Mouse (Mus musculus) R1 (cell line): Measurements from ENCODE around the gene Sema5a.

Experiments
- DNase-seq: peaks from one replicate; pipeline ENCODE4 v3.0.0-alpha.2; 2018; ENCODE audit warnings: low read depth, low spot score

Gene Sema5a

DNA sequence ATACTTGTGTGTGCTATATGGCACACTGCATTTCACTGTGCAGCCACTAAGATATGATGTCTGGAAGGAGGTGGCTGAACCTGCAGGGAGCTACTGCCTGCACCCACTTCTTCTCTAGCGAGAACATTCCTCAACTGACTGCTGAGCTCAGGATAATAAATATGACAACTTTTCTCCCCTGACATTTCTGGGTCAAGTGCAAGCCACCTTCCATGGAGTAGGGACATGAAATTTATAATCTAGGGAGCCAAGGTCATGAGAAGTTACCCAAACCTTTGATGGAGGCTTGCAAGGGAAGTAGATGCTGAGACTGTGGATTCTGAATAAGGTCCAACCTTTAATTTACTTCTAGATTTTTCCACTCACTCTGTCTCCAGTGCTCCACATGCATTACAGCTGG lies 298.1 kb downstream of the Sema5a start:
- no peak for DNase-seq

DNA sequence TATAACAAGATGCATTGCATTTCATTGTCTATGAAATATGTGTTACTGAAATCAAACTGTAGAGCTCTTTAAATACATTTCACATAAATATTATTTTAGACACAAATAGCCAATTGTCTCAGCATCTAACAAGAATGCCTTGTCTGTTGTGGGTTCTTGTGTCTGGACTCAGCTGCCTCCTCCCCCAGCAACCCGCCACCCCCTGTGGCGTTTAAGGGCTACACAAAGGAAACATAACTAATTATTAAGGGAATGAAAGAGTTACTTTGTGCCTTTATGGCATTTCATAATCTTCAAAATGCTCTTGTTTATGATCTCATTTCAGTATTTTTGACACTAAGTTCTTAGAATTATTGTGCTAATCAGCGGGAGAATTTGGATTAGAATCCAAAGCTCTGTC lies 298.6 kb downstream of the Sema5a start:
- DNase-seq, result no peak

DNA sequence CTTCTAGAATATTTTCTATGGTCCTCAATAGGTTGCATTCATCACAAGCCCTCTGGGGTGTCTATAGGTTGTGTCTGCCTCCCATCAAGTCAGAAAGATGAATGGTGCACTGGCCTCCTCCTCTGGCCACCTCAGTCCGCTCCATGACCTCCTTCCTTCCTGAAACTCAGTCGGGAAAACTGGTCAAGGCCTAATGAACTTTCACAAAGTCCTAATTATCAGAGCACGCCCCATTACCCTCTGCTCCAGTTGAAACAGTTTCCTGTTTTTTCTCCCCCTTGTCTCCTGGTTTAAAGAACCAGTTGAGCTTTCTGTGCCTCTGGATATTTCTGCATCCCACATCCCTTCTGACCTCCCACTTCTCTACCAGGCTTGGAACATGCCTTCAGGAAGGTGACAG lies 300.8 kb downstream of the Sema5a start:
- no peak for DNase-seq

DNA sequence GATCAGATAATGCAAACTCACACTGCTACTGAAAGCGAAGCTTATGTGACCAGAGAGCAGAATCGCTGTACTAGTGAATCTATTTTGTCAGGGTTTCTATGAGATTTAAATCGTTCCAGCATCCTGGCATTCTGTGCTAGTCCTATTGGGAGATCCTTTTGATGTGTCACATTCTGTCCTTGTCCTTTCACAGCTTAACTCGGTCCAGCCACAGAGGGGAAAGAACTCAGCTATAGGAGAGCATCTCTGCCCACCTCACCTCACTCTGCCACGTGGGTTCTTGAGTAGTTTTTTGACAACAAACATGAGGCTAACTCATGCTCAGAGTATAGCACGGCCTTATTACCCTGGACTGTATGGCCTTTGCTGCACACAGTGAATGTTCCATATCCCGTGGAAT lies 302.1 kb downstream of the Sema5a start:
- DNase-seq, result no peak

DNA sequence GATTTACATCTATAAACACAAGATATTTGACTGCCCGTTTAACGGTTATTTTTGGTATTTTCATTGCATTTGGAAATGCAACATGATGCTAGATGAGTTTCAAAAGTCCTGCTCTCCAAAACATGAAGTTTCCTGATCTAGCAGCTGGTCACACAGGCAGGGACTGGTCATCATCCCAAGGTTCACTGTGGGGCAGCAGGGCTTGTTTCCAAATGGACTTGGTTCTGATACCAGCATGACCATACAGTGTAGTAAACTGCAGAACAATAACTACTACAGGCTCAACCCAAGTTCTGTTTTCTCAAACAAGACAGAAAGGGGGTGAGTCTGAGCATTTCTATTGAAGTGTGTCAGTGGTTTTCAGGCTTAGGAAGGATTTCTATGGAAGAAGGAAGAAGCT lies 314.3 kb downstream of the Sema5a start:
- no peak for DNase-seq

DNA sequence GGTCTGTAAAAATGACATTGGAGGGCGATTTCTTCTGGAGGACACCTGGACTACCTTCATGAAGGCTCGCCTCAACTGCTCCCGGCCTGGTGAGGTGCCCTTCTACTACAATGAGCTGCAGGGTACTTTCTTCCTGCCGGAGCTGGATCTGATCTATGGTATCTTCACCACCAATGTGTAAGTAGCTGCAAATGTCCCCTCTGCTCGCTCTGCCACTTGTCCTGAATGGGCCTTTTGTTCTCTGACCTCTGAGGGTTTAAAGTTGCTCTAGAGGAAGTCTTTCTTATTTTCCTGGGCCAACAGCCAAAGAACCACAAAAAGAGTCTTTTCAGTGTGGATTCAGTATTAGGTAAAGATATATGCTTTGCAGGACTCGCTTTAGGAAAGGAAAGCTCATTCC lies 318.0 kb downstream of the Sema5a start:
- DNase-seq, result no peak

DNA sequence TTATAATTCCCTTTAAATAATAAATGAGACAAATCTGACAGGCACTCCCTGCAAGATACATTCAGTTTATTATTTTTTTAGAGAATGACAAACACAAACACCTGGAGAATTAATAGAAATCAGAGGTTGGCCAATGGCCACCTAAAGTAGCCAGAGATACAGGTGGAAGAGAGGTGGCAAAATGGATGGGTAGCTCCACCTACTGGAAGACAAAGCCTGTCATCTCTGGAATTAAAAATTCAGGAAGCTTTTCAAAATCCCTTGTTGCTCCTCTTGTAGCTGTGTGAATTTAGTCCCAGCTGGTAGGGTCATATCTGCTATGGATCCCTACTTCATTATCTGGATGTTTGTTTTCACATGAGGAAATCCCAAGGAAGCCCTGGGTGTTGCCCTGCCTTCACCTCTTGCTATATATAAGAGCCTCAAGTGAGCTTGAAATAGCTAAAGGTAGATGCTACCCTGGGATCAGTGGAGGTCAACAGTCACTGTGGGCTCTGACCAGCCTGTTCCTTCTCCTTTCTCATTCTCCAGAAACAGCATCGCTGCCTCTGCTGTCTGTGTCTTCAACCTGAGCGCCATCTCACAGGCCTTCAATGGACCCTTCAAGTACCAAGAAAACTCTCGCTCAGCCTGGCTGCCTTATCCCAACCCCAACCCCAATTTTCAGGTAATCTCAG lies 323.7 kb downstream of the Sema5a start:
- no peak for DNase-seq

DNA sequence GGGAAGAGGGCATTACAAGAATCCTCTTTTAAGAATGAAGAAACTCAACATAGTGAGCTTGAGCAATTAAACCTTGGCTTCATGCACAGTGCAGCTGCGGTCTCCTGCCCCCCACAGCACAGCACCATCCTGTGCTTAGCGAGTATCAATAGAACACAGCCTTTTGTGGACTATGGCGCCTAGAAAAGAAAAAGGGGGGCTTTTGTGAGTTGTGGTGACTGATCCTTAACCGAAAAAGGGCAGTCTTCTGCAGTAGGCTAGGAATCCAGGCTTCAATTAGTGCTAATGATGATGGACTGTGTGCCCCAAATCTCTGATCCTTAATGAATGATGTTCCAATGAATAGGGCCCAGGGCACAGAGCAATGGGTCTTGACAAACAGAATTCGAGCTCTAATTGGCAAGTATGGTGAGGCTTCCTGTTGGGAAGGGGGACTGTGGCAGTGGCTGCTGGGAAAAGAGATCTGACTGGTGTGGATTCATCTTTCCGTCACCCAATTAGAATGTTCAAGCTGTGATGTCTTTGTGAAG lies 324.3 kb downstream of the Sema5a start:
- DNase-seq, result no peak

DNA sequence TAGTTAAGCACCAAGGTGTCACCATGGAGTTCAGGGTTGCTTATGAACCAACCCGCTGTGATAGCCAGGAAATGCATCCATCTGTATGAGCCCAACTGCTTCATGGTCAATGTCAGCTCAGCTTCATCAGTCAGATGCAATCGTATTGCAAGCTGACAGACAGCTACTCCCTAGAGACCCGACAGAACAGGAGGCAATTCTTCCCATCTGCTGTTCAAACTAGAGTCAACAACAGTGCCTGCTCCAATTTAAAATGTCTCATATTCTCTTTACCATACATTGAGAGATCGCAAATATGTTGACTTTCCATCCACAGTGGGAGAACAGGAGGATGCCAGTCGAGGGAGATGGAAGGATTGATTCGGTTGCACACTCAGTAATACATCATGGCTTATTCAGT lies 329.7 kb downstream of the Sema5a start:
- DNase-seq, result no peak

DNA sequence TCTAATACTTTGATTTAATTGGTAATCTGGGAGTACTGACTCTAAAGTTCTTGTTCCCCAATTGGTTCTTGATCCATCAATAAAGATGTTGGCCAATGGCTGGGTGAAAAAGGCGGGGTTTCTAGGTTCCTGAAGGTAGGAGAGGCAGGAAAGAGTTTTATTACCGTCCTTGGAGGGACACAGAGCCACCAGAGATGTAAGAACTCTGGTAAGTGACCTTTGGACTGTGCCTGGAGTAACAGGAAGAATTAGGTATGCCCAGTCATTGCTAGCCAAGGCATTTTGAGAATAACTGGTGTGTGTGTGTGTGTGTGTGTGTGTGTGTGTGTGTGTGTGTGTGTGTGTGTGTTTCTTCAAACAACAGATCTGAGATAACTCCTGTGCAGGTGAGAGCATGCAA lies 330.6 kb downstream of the Sema5a start:
- DNase-seq, result no peak

DNA sequence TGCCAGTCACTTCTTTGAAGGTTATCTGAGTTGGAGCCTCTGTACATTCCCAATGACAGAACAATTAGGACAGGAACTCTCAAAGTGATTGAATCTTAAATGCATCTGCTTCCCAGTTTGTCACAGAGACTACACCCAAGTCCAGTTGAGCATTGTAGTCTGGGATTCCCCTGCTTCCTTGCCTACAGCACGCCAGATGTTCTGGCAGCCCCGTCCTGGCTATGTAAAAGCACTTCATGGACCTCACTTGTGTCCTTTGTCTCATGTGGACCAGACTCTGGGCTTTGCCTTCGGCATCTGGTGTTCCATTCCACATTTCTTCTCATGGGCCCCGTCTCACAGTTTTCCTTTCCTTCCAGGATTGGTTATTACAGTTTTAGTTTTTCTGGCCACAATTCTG lies 334.7 kb downstream of the Sema5a start:
- DNase-seq, result peak; percentile 14

DNA sequence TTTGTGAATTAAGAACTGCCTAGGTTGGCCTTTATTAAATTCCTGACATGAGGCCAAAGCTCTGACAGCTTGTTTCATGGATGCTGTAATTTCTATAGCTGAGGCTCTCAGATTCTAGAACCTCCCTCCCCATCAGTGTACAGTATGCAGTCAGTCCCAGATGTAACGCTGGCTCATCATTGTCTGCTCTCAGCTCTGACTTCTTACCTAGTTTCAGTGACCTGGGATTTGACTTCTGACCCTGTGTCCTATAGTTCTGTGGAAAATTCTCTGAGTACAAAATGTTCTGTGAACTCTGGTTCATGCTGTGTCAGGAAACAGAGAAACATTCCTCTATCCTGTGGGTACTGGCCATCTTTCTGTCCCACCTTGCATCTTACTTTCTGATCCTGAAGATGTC lies 346.0 kb downstream of the Sema5a start:
- DNase-seq, result no peak

DNA sequence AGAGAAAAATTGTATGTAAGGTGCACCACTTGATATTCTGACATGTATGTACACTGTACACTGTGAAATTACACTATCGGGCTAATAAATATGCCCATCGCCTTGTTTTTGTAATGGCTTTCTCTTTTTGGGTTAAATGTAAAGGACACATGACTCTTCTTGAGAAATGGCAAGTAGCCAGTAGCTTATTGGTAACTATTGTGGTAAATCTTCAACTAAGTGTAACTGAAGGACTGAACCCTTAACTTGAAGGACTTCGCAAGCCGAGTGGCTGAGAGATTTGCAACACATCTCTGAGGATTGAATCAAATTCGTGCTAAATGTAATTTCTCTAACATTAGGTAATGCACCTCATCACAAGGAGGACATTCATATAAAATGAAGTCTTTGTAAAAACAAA lies 349.1 kb downstream of the Sema5a start:
- DNase-seq, result no peak

DNA sequence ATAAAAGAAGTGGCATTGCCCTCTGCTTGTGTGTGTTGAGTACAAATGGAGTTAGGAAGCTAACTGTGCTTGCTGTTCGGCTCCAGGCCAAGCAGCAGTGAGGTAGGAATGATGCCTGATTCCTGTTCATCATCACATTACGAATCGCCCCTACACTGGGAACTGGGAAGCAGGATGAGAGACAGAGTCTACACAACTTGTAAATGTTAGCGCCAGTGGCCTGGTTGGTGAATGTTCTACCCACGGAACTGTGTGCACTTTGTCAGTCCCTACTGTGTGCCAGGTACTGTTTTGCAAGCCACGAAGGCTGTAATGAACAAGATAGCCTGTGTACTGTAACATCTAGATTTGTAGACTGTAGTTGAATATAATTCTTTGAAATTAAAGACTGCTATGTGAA lies 352.0 kb downstream of the Sema5a start:
- no peak for DNase-seq

DNA sequence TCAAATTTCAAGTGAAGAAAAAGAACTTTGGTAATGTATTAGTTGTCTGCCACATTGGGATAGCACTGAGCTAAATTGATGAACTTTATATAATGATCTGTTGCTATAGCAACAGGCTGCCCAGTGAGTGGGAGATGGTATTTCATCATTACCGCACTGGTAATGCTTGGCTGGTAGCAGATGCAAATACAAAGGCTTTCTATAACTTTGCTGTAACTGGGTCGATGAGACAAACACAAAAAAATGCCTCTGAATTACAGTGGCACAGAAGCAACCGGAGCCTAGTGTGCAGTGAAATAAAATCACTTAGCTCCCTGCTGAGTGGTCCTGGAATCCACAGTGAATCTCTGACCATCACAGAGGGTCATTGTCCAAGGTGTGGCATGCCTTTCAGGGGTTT lies 352.6 kb downstream of the Sema5a start:
- no peak for DNase-seq

DNA sequence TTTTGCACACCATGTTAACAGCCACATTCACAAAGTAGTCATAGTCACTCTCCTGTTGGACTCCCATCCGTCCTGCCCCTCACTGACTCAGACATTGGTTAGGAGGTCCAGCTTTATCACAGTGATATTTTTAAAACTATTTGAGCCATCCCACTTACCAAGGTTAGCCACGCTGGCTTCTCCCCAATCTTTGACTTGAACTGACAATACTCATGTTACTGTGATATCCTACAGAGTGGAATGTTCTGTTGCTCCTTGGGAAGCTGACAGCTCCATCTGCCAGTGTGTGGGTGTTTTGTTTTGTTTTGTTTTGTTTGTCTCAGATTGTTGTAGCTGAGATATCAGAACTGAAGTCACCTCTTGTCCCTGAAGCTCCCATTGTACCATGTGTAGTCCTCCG lies 362.6 kb downstream of the Sema5a start:
- DNase-seq, result no peak

DNA sequence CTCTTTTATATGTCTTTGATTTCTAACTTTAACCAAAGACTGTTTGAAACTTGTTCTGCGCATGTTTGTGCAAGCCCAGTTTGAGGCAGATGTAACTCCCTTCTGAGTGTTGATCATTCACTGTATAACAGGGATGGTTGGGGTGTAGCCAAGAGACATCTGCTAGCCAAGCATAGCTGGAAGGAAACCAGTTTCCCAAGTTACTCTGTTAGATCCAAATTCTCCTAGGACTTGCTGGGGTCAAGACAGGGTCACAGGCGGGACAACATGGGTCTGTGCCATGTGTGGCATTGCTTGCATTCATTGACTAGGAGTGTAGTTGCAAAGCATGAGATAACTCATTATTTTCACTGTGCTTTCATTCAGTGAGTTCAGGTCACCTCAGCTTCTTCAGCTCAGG lies 366.2 kb downstream of the Sema5a start:
- DNase-seq, result no peak

DNA sequence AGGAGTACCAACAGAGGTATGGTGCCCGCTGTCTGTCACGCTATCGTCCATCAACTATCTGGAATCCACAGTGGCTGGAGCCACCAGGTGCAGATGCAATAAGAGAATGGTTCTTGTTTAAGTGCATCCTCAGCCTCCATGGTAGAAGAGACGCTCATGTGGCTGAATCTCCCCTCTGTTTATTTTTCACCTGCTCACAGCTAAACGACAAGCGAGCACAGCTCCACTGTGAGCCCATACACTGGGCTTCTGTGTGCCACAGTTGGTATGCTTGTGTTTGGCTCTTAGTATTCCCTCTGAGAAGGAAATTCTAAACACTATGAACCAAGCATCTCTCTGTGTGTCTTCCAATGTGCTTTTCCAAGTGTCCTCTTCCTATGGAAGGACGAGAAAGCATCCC lies 366.6 kb downstream of the Sema5a start:
- DNase-seq, result no peak

DNA sequence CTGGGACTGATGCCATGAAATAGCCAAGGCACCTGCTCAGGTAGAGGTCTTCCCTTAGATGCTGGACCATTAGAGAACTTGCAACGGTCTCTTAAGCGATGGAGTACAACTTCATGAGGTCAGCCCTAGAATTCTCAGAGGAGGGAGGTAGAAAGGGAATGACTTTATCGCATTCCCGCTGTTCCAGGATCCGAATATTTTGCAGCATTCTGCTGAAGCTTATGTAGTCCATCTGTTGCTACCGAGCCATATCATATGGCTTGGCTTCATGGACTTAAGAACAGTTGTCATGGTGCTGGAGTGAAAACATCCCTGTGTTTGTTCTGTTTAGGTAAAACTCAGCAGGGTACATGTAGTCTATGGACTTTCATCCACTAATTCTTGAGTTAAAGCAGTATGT lies 369.1 kb downstream of the Sema5a start:
- DNase-seq, result no peak

DNA sequence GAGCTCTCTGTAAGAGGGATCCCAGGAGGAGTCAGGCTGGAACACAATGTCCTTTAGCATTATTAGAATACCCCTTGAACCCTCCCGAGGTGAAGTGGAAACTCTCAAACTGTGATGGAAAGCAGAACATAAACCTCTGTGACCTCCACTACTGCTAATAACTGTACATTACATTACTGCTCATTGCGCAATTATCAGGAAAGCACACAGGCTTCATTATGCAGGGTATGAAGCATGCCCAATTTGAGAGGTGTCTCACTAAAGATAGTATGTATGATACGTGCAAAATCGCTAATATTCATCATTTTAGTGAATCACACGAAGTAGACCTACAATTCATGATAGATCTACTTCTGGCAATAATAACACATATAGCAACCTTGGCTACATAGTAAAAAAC lies 371.2 kb downstream of the Sema5a start:
- DNase-seq, result no peak

DNA sequence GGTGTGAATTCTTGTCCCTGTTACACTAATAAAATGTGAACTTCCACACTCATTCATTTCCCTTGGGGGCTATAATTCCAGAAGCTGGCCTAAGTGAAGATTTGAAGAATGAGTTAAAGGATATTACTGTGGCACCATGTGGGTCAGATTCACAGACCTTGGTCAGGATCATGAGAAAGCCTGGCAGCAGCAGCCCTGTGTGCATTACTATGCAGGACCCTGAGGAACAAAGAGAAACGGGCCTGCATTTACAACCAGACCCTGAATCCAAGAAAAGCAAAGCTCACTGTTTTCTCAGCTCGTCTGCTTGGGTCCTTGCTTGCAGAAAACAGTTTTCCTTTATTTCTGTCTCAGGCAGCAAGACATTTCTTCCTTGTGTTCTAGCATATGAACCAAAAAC lies 374.6 kb downstream of the Sema5a start:
- DNase-seq, result no peak

DNA sequence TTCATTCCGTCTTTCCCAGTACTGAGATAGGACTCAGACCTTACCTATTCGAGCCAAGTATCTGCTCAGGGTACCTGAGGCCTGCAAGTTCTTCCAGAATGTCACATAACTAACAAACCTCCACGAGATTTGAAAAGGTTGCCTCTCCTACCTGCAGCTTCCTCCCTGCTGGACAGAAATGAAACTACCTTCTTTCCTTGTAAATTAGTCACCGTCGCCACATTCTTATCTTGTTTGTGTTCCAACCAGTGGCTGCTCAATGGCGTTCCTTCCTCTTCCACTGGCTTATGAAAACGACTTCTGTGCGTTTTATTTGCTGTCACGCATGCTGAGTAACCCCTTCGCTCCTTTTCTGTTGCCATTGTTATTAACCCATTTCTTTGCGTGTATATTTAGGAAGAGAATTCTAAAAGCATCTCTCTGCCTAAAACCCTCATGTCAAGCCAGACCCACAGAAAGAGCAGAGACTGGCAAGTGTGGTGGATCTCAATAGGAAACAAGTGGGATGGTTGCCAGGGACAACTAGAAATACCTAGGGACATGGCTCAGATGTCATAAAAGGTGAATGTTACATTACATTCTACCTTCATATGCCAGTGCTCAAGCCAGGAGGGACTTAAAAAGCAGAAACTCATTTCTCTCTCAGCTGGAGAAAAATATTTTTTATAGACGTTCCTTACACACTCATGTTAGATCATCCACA lies 378.6 kb downstream of the Sema5a start:
- no peak for DNase-seq

DNA sequence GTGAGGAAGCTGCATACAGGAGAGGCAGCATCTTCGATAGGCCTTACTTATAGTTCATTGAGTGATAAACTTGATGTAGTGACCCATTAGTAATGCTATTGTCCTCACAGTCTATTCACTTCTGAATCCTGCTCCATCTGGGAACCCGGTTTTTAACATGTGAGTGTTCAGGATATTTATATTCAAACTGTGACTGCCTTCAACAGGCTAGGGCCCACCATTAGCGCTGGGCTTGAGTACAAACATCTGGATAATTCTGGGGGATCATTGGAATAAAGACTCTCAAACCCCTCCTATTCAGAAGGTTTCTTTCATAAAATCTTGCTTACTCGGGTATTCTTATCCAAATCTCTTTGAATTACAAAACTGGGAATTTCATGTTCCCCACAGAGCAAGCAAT lies 379.5 kb downstream of the Sema5a start:
- no peak for DNase-seq

DNA sequence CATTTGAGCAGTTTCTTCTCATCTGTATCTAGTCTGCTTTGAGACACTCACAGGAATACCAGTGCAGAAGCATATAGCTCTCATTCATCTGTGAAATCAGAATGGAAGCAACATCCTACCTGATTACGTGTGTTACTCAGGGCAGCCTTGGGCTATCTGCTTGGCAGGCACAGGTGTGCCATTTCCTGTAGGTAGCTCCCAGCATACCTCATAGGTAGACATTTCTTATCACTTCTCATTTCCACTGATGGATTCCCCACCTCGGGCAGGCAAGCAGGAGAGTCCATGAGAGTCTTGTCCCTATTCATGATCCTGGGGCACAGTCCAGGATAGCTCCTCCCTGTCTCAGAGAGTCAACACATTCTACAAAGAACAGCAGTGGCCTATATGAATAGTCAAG lies 381.4 kb downstream of the Sema5a start:
- no peak for DNase-seq
